Mouse (Mus musculus): ENCODE measurements around the gene Klhl31.

DNA sequence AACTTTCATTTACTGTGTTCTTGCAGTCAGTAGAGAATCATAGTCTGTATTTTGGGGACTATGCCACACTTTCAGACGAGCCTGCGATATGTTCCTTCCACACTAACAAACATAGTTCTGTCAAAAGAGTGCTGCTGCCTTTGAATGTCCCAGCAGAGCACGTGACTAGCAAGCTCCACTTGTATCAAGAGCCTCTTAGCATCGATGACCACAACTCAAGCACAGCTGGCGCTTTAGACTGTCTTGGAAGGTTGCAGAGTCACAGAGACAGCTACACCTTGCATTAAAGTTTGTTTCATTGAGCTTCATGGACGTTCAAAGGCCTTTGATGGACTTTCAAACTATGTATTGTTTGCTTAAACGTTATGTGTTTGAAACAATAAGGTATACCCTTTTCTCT is 5.5 kb upstream of the Klhl31 start:
- TF ChIP-seq TCF12 (IDR thresholded peaks at IDR 0.05; ENCODE audit: insufficient read depth, poor library complexity, severe bottlenecking) (no peak), POLR2A (IDR thresholded peaks at IDR 0.05; ENCODE audit: insufficient read length, low read depth) (no peak), USF1 (IDR thresholded peaks at IDR 0.05; ENCODE audit: low read depth) (no peak), CEBPB (IDR thresholded peaks at IDR 0.05; ENCODE audit: insufficient read depth, poor library complexity, severe bottlenecking) (no peak), POLR2AphosphoS2 (IDR thresholded peaks at IDR 0.05; ENCODE audit: insufficient read length, low read depth) (no peak), E2F4 (IDR thresholded peaks at IDR 0.05; ENCODE audit: insufficient read depth) (no peak), MYOD1 (IDR thresholded peaks at IDR 0.05; ENCODE audit: control insufficient read depth in 1 of 3, insufficient read length in 2 of 3, low read depth in 2 of 3) (no peak), MAX (IDR thresholded peaks at IDR 0.05; ENCODE audit: low read depth) (no peak)
